Mouse (Mus musculus): ENCODE measurements at regions not wholly inside any gene's neighbourhood (a gene's known extent, or its start where the extent isn't known, plus 50 kb on each side); places are given as distances from the start of the nearest gene placed in this dataset.
A peak's percentile ranks its signal among the peaks of the same experiment; 100 is the strongest.

- TF ChIP-seq CTCF (IDR thresholded peaks at IDR 0.05; ENCODE audit: low read depth) (no peak), EP300 (optimal IDR thresholded peaks at IDR 0.05) (no peak)
- H3K4me1 ChIP-seq (replicated peaks; ENCODE audit: control insufficient read depth, insufficient read depth) = no peaks in the 10 kb centered on the region
- DNase-seq (ENCODE audit: low spot score) (no peak), ATAC-seq (ENCODE audit: low FRiP score, low TSS enrichment) (no peak)
- WGBS = 41% methylated on average over 2 of the region's 2 CpGs
- no peaks in the 10 kb centered on the region for H3K36me3 ChIP-seq (ENCODE audit: control insufficient read depth, insufficient read depth, low read length)
- no peak overlapping the region for H3K4me3 ChIP-seq (ENCODE audit: low read depth, low read length)
- H3K27me3 ChIP-seq (ENCODE audit: control insufficient read depth, insufficient read depth, low read length) = no peaks in the 10 kb centered on the region
- no peak overlapping the region for H3K27ac ChIP-seq (replicated peaks)
- H3K9ac ChIP-seq (ENCODE audit: low read length) = no peak overlapping the region
- no peaks in the 10 kb centered on the region for H3K9me3 ChIP-seq (ENCODE audit: control insufficient read depth, low read length)
- no peak overlapping the region for H3K4me2 ChIP-seq (replicated peaks; ENCODE audit: low read depth)
These were observed 166.4 kb downstream of the Gm11077 start for GRCm38 (mm10) chr6:140895441-140895840.

DNA sequence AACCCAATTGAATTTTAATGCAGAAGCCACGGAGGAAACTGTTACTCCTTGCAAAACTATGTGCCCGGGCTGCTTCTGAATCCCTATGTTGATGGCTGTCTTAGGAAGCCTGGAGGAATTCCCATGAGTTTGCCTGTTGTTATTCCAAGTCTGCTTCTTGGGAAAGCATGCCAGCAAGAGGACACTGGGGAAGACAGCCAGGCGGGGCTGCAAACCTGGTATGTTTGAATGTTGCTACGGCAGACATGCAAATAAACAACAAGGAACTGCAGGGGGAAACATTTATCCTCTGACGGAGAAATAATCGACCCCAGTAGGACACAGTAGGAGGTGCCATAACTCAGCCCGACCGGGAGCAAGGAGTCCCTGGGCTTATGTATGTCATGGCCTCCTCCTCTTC lies 168.0 kb downstream of the Gm11077 start:
- WGBS = 22% methylated on average over 8 of the region's 8 CpGs
- H3K4me2 ChIP-seq (replicated peaks; ENCODE audit: low read depth) = no peak overlapping the region
- H3K9ac ChIP-seq (ENCODE audit: low read length) = no peak overlapping the region
- H3K27me3 ChIP-seq (ENCODE audit: control insufficient read depth, insufficient read depth, low read length) = no peaks in the 10 kb centered on the region
- H3K4me1 ChIP-seq (replicated peaks; ENCODE audit: control insufficient read depth, insufficient read depth) = no peaks in the 10 kb centered on the region
- no peaks in the 10 kb centered on the region for H3K9me3 ChIP-seq (ENCODE audit: control insufficient read depth, low read length)
- TF ChIP-seq EP300 (optimal IDR thresholded peaks at IDR 0.05) (no peak), CTCF (IDR thresholded peaks at IDR 0.05; ENCODE audit: low read depth) (peak; percentile 21; the same call in 1 of the 2 replicates)
- ATAC-seq (ENCODE audit: low FRiP score, low TSS enrichment) (no peak), DNase-seq (ENCODE audit: low spot score) (no peak)
- no peaks in the 10 kb centered on the region for H3K36me3 ChIP-seq (ENCODE audit: control insufficient read depth, insufficient read depth, low read length)
- H3K4me3 ChIP-seq (ENCODE audit: low read depth, low read length) = no peak overlapping the region
- H3K27ac ChIP-seq (replicated peaks) = no peak overlapping the region

DNA sequence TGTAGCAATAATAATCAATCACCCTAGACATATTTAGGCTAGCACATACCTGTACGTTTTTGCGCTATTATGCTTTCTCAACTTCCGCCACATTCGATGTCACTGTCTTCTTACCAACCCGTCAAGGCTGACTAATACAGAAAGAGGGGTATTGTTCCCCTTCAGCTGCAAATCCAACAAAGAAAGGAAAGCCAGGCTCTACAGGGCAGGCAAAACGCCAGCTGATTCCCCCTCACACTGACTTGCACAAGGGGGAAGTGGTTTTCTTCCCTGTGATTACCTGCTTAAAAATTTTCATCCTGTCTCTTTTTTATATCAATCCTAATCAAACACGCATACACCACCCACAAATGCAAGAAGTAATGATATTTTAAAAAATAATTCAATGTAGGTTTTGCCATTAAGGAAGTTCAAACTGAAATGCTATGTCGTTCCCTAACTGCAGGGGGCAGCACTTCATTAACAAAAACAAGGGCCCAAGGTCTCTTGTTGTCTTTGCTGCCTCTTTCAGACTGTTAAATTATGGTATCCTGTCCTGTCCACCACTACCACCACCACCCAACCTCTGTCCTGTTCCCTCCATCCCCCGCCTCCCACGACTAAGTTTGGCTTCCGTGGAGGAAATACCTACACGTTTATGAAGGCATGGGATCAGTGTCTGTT lies 195.4 kb downstream of the Gm11077 start:
- H3K9ac ChIP-seq (ENCODE audit: low read length) = no peak overlapping the region
- TF ChIP-seq CTCF (IDR thresholded peaks at IDR 0.05; ENCODE audit: low read depth) = peak; percentile 81
- TF ChIP-seq EP300 (optimal IDR thresholded peaks at IDR 0.05) = no peak
- DNase-seq (ENCODE audit: low spot score) (peak; percentile 44), ATAC-seq (ENCODE audit: low FRiP score, low TSS enrichment) (no peak)
- 33% methylated on average over 12 of the region's 12 CpGs for WGBS
- no peaks in the 10 kb centered on the region for H3K4me1 ChIP-seq (replicated peaks; ENCODE audit: control insufficient read depth, insufficient read depth)
- H3K4me3 ChIP-seq (ENCODE audit: low read depth, low read length) = no peak overlapping the region
- H3K9me3 ChIP-seq (ENCODE audit: control insufficient read depth, low read length) = no peaks in the 10 kb centered on the region
- H3K27me3 ChIP-seq (ENCODE audit: control insufficient read depth, insufficient read depth, low read length) = no peaks in the 10 kb centered on the region
- no peak overlapping the region for H3K4me2 ChIP-seq (replicated peaks; ENCODE audit: low read depth)
- H3K27ac ChIP-seq (replicated peaks) = no peak overlapping the region
- no peaks in the 10 kb centered on the region for H3K36me3 ChIP-seq (ENCODE audit: control insufficient read depth, insufficient read depth, low read length)

DNA sequence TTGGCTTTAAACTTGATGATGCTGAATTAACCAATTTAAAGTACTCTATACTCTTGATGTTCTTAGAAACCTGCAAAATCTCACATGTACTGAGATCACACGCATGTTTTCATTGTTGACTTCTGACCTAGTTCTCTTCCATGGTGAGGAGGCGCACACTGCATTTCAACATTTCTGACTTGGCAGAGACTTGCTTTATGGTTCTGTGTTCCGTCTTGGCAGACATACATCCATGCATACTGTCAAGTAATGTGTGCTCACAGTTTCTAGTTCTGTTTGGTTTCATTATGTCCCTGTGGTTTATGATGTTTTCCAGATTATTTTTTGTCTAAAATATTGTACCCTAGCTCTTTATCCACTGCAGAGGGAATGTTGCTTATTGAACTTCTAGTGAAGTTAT lies 198.5 kb downstream of the Gm11077 start:
- Histone ChIP-seq H3K9me3 (ENCODE audit: control insufficient read depth, low read length) (no peaks in the 10 kb centered on the region), H3K36me3 (ENCODE audit: control insufficient read depth, insufficient read depth, low read length) (no peaks in the 10 kb centered on the region), H3K27me3 (ENCODE audit: control insufficient read depth, insufficient read depth, low read length) (no peaks in the 10 kb centered on the region), H3K4me3 (ENCODE audit: low read depth, low read length) (no peak overlapping the region), H3K4me2 (replicated peaks; ENCODE audit: low read depth) (no peak overlapping the region), H3K4me1 (replicated peaks; ENCODE audit: control insufficient read depth, insufficient read depth) (no peaks in the 10 kb centered on the region), H3K9ac (ENCODE audit: low read length) (no peak overlapping the region), H3K27ac (replicated peaks) (no peak overlapping the region)
- WGBS = 65% methylated on average over 3 of the region's 3 CpGs
- DNase-seq (ENCODE audit: low spot score) = no peak
- no peak for ATAC-seq (ENCODE audit: low FRiP score, low TSS enrichment)
- TF ChIP-seq CTCF (IDR thresholded peaks at IDR 0.05; ENCODE audit: low read depth) = no peak
- TF ChIP-seq EP300 (optimal IDR thresholded peaks at IDR 0.05) = no peak

- Histone ChIP-seq H3K4me2 (replicated peaks; ENCODE audit: low read depth) (no peak overlapping the region), H3K36me3 (ENCODE audit: control insufficient read depth, insufficient read depth, low read length) (no peaks in the 10 kb centered on the region), H3K27me3 (ENCODE audit: control insufficient read depth, insufficient read depth, low read length) (no peaks in the 10 kb centered on the region), H3K9me3 (ENCODE audit: control insufficient read depth, low read length) (no peaks in the 10 kb centered on the region), H3K27ac (replicated peaks) (no peak overlapping the region), H3K9ac (ENCODE audit: low read length) (no peak overlapping the region), H3K4me1 (replicated peaks; ENCODE audit: control insufficient read depth, insufficient read depth) (no peaks in the 10 kb centered on the region), H3K4me3 (ENCODE audit: low read depth, low read length) (no peak overlapping the region)
- DNase-seq (ENCODE audit: low spot score) (no peak), ATAC-seq (ENCODE audit: low FRiP score, low TSS enrichment) (no peak)
- 65% methylated on average over 6 of the region's 6 CpGs for WGBS
- no peak for TF ChIP-seq CTCF (IDR thresholded peaks at IDR 0.05; ENCODE audit: low read depth)
- TF ChIP-seq EP300 (optimal IDR thresholded peaks at IDR 0.05) = no peak
These were observed 205.2 kb downstream of the Gm11077 start for GRCm38 (mm10) chr6:140934286-140934685.

DNA sequence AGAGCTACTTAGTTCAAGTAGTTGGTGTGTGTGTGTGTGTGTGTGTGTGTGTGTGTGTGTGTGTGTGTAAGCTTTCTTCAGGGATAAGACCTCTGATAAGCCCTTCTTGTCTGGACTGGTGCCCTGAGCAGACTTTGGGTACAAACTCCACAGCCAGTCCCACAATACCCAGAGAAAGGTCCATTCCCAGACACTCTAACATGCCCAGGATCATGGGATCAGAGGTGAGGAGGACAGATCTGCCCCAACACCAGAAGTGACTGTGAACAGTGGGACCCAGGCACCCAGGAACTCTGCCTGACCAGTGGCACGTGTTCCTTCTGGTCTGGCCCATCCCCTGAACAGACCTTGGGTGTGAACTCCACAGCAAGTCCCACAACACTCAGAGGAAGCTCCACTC lies 208.9 kb downstream of the Gm11077 start:
- DNase-seq (ENCODE audit: low spot score) (no peak), ATAC-seq (ENCODE audit: low FRiP score, low TSS enrichment) (no peak)
- H3K27ac ChIP-seq (replicated peaks) = no peak overlapping the region
- no peak overlapping the region for H3K4me2 ChIP-seq (replicated peaks; ENCODE audit: low read depth)
- TF ChIP-seq CTCF (IDR thresholded peaks at IDR 0.05; ENCODE audit: low read depth) = no peak
- no peak for TF ChIP-seq EP300 (optimal IDR thresholded peaks at IDR 0.05)
- no peaks in the 10 kb centered on the region for H3K27me3 ChIP-seq (ENCODE audit: control insufficient read depth, insufficient read depth, low read length)
- no peaks in the 10 kb centered on the region for H3K9me3 ChIP-seq (ENCODE audit: control insufficient read depth, low read length)
- H3K9ac ChIP-seq (ENCODE audit: low read length) = no peak overlapping the region
- no peaks in the 10 kb centered on the region for H3K36me3 ChIP-seq (ENCODE audit: control insufficient read depth, insufficient read depth, low read length)
- no peak overlapping the region for H3K4me3 ChIP-seq (ENCODE audit: low read depth, low read length)
- 75% methylated on average over 1 of the region's 1 CpGs for WGBS
- no peaks in the 10 kb centered on the region for H3K4me1 ChIP-seq (replicated peaks; ENCODE audit: control insufficient read depth, insufficient read depth)

Measured in stomach, postnatal 0 days (tissue).